In genomic region chr7:111696226-111696625, GRCm38 (mm10) we compare ENCODE assay signal across 24 mouse cellular contexts.
"Had no signal": no experiment of that assay in that cellular context is flagged by ENCODE, and none has a peak within 500 bp of the region (broad histone marks: within the 10 kb centered on the region; RNA-seq: fewer than 3 reads in every experiment).

No protein-coding gene starts in this region.

- DNase-seq: gastrocnemius, adult 2 months; gastrocnemius, postnatal 10 days; gastrocnemius, postnatal 25 days; heart, adult 18-20 months; heart, postnatal 10 days; heart, postnatal 4 days; kidney, adult 18-20 months; kidney, adult 8-10 months; kidney, postnatal 10 days; kidney, postnatal 25 days; kidney, postnatal 4 days; layer of hippocampus, adult 9-11 months; layer of hippocampus, postnatal 36 days; left cerebral cortex, postnatal 4 days had no signal

- H3K4me3 ChIP-seq: gastrocnemius, adult 2 months; heart, embryonic 10.5 days; heart, embryonic 12.5 days; hindbrain, embryonic 10.5 days; hindbrain, embryonic 13.5 days; hindbrain, embryonic 15.5 days; limb, embryonic 13.5 days; limb, embryonic 15.5 days; liver, embryonic 12.5 days had no signal

- H3K27ac ChIP-seq: gastrocnemius, adult 2 months; heart, embryonic 10.5 days; hindbrain, embryonic 10.5 days; hindbrain, embryonic 13.5 days; hindbrain, embryonic 15.5 days; hindbrain, postnatal 0 days; limb, embryonic 13.5 days; limb, embryonic 15.5 days; liver, embryonic 12.5 days; liver, embryonic 14.5 days had no signal
